ENCODE assay signal across 7 mouse cellular contexts in genomic region chr4:132757633-132758351, GRCm38 (mm10). TPM values are rescaled to one million over a fixed set of nuclear protein-coding genes. Genes with fewer than 3 reads are reported as not detected.
DNase-seq lines count a peak whose midpoint lies in the region; ATAC-seq and TF ChIP-seq lines count a peak whose summit lies in the region.

No protein-coding gene starts in this region.

- H3K27me3 ChIP-seq in intestine, embryonic 15.5 days (replicated peaks): no peaks in the 10 kb centered on the region
- H3K27me3 ChIP-seq in intestine, embryonic 16.5 days (replicated peaks; ENCODE audit: control insufficient read depth, insufficient read depth, low read length): no peaks in the 10 kb centered on the region
- H3K27me3 ChIP-seq in midbrain, embryonic 11.5 days (ENCODE audit: control insufficient read depth, insufficient read depth, low read length): peaks cover 7% of the 10 kb centered on the region; the same call in 1 of the 2 replicates
- H3K27me3 ChIP-seq in midbrain, embryonic 14.5 days (ENCODE audit: control insufficient read depth, insufficient read depth, low read length): peaks cover 9% of the 10 kb centered on the region; the same call in 1 of the 2 replicates
- peaks cover 9% of the 10 kb centered on the region; the same call in 1 of the 2 replicates for H3K27me3 ChIP-seq in embryonic facial prominence, embryonic 15.5 days
- peaks cover 4% of the 10 kb centered on the region; the same call in 1 of the 2 replicates for H3K27me3 ChIP-seq in stomach, embryonic 16.5 days (ENCODE audit: control insufficient read depth, insufficient read depth, low read length)
- no peaks in the 10 kb centered on the region; the same call in 1 of the 2 replicates for H3K27me3 ChIP-seq in thymus, adult 2 months (ENCODE audit: control insufficient read depth, insufficient read depth, low read length)

- WGBS in intestine, embryonic 15.5 days: 83% methylated on average over 7 of the region's 7 CpGs
- 81% methylated on average over 7 of the region's 7 CpGs for WGBS in intestine, embryonic 16.5 days
- WGBS in midbrain, embryonic 11.5 days: 90% methylated on average over 7 of the region's 7 CpGs
- 87% methylated on average over 7 of the region's 7 CpGs for WGBS in midbrain, embryonic 14.5 days
- WGBS in embryonic facial prominence, embryonic 15.5 days: 77% methylated on average over 7 of the region's 7 CpGs
- 79% methylated on average over 7 of the region's 7 CpGs for WGBS in stomach, embryonic 16.5 days
- 84% methylated on average over 7 of the region's 7 CpGs for WGBS in thymus, adult 2 months

- H3K4me1 ChIP-seq in intestine, embryonic 15.5 days (replicated peaks): 0 out of 2 replicates have a peak, but pooled peaks cover 3% of the 10 kb centered on the region
- H3K4me1 ChIP-seq in intestine, embryonic 16.5 days (ENCODE audit: control insufficient read depth, insufficient read depth, low read length): peaks cover 8% of the 10 kb centered on the region
- H3K4me1 ChIP-seq in midbrain, embryonic 11.5 days (ENCODE audit: control insufficient read depth, insufficient read depth, low read length): peaks cover 4% of the 10 kb centered on the region
- H3K4me1 ChIP-seq in midbrain, embryonic 14.5 days (ENCODE audit: control insufficient read depth, insufficient read depth, low read length): 0 out of 2 replicates have a peak, but pooled peaks cover 8% of the 10 kb centered on the region
- H3K4me1 ChIP-seq in embryonic facial prominence, embryonic 15.5 days: peaks cover 11% of the 10 kb centered on the region; the same call in 1 of the 2 replicates
- H3K4me1 ChIP-seq in stomach, embryonic 16.5 days (ENCODE audit: control insufficient read depth, insufficient read depth, low read length): no peaks in the 10 kb centered on the region; the same call in 1 of the 2 replicates
- peaks cover 4% of the 10 kb centered on the region; the same call in 1 of the 2 replicates for H3K4me1 ChIP-seq in thymus, adult 2 months (replicated peaks; ENCODE audit: control insufficient read depth, insufficient read depth, low read length)

- H3K4me3 ChIP-seq in intestine, embryonic 15.5 days (replicated peaks): no peak overlapping the region
- H3K4me3 ChIP-seq in intestine, embryonic 16.5 days (ENCODE audit: low read length): no peak overlapping the region
- no peak overlapping the region for H3K4me3 ChIP-seq in midbrain, embryonic 11.5 days (ENCODE audit: low read depth, low read length)
- no peak overlapping the region for H3K4me3 ChIP-seq in midbrain, embryonic 14.5 days (replicated peaks; ENCODE audit: low read depth, low read length)
- H3K4me3 ChIP-seq in embryonic facial prominence, embryonic 15.5 days (replicated peaks): no peak overlapping the region
- no peak overlapping the region for H3K4me3 ChIP-seq in stomach, embryonic 16.5 days (replicated peaks; ENCODE audit: low read length)
- H3K4me3 ChIP-seq in thymus, adult 2 months (ENCODE audit: control insufficient read depth, insufficient read depth, low read length): no peak overlapping the region

- peak; percentile 86 for DNase-seq in midbrain, embryonic 11.5 days (ENCODE audit: low spot score, missing footprints)
- DNase-seq in midbrain, embryonic 14.5 days: no peak
- DNase-seq in thymus, adult 2 months: no peak

- no peak for TF ChIP-seq POLR2A in thymus, adult 2 months (IDR thresholded peaks at IDR 0.05; ENCODE audit: control insufficient read depth, extremely low read depth, insufficient read depth, low read length, poor library complexity)

- TF ChIP-seq CTCF in thymus, adult 2 months (IDR thresholded peaks at IDR 0.05; ENCODE audit: borderline replicate concordance, control insufficient read depth, extremely low read depth, insufficient read depth, low read length, poor library complexity): no peak

- H3K9ac ChIP-seq in intestine, embryonic 15.5 days: no peak overlapping the region
- H3K9ac ChIP-seq in intestine, embryonic 16.5 days (ENCODE audit: low read depth, low read length): no peak overlapping the region
- H3K9ac ChIP-seq in midbrain, embryonic 11.5 days (ENCODE audit: low read length): no peak overlapping the region
- H3K9ac ChIP-seq in midbrain, embryonic 14.5 days (replicated peaks; ENCODE audit: low read length): no peak overlapping the region
- no peak overlapping the region for H3K9ac ChIP-seq in embryonic facial prominence, embryonic 15.5 days
- no peak overlapping the region for H3K9ac ChIP-seq in stomach, embryonic 16.5 days (ENCODE audit: low read length)

- no peak for ATAC-seq in intestine, embryonic 15.5 days
- ATAC-seq in intestine, embryonic 16.5 days: no peak
- ATAC-seq in midbrain, embryonic 11.5 days (ENCODE audit: low FRiP score): no peak
- ATAC-seq in midbrain, embryonic 14.5 days (ENCODE audit: low FRiP score, low TSS enrichment): no peak
- ATAC-seq in embryonic facial prominence, embryonic 15.5 days (ENCODE audit: insufficient number of reproducible peaks, low FRiP score, low TSS enrichment, low read depth): no peak
- no peak for ATAC-seq in stomach, embryonic 16.5 days (ENCODE audit: insufficient read depth, low FRiP score)

- H3K36me3 ChIP-seq in intestine, embryonic 15.5 days: no peaks in the 10 kb centered on the region
- H3K36me3 ChIP-seq in intestine, embryonic 16.5 days (ENCODE audit: control insufficient read depth, insufficient read depth, low read length): no peaks in the 10 kb centered on the region
- no peaks in the 10 kb centered on the region for H3K36me3 ChIP-seq in midbrain, embryonic 11.5 days (ENCODE audit: control insufficient read depth, insufficient read depth, low read length)
- H3K36me3 ChIP-seq in midbrain, embryonic 14.5 days (ENCODE audit: control insufficient read depth, insufficient read depth, low read length): no peaks in the 10 kb centered on the region
- H3K36me3 ChIP-seq in embryonic facial prominence, embryonic 15.5 days: no peaks in the 10 kb centered on the region
- no peaks in the 10 kb centered on the region for H3K36me3 ChIP-seq in stomach, embryonic 16.5 days (ENCODE audit: control insufficient read depth, insufficient read depth, low read length)
- no peaks in the 10 kb centered on the region for H3K36me3 ChIP-seq in thymus, adult 2 months (ENCODE audit: control insufficient read depth, insufficient read depth, low read length)

- no peaks in the 10 kb centered on the region for H3K9me3 ChIP-seq in intestine, embryonic 15.5 days
- H3K9me3 ChIP-seq in intestine, embryonic 16.5 days (ENCODE audit: control insufficient read depth, low read length): no peaks in the 10 kb centered on the region
- H3K9me3 ChIP-seq in midbrain, embryonic 11.5 days (ENCODE audit: control insufficient read depth, low read length): no peaks in the 10 kb centered on the region
- no peaks in the 10 kb centered on the region for H3K9me3 ChIP-seq in midbrain, embryonic 14.5 days (ENCODE audit: control insufficient read depth, low read length)
- H3K9me3 ChIP-seq in embryonic facial prominence, embryonic 15.5 days (replicated peaks): no peaks in the 10 kb centered on the region
- no peaks in the 10 kb centered on the region for H3K9me3 ChIP-seq in stomach, embryonic 16.5 days (replicated peaks; ENCODE audit: control insufficient read depth, low read length)

- H3K27ac ChIP-seq in intestine, embryonic 15.5 days: no peak overlapping the region
- H3K27ac ChIP-seq in intestine, embryonic 16.5 days (ENCODE audit: low read length): no peak overlapping the region
- H3K27ac ChIP-seq in midbrain, embryonic 11.5 days (ENCODE audit: low read depth, low read length): no peak overlapping the region
- H3K27ac ChIP-seq in midbrain, embryonic 14.5 days (replicated peaks; ENCODE audit: low read depth, low read length): no peak overlapping the region
- H3K27ac ChIP-seq in embryonic facial prominence, embryonic 15.5 days (replicated peaks): no peak overlapping the region
- H3K27ac ChIP-seq in stomach, embryonic 16.5 days (ENCODE audit: low read length): no peak overlapping the region
- no peak overlapping the region for H3K27ac ChIP-seq in thymus, adult 2 months (ENCODE audit: control insufficient read depth, insufficient read depth, low read length)

- peak overlapping the region; percentile 96; the same call in 1 of the 2 replicates for H3K4me2 ChIP-seq in intestine, embryonic 15.5 days (replicated peaks)
- no peak overlapping the region for H3K4me2 ChIP-seq in intestine, embryonic 16.5 days (ENCODE audit: low read depth, low read length)
- H3K4me2 ChIP-seq in midbrain, embryonic 11.5 days: no peak overlapping the region
- no peak overlapping the region for H3K4me2 ChIP-seq in midbrain, embryonic 14.5 days (ENCODE audit: low read length)
- H3K4me2 ChIP-seq in embryonic facial prominence, embryonic 15.5 days (replicated peaks): peak overlapping the region; percentile 92; the same call in 1 of the 2 replicates
- H3K4me2 ChIP-seq in stomach, embryonic 16.5 days (ENCODE audit: low read depth, low read length): peak overlapping the region; percentile 99

RNA-seq across cellular contexts. Expression of gene Smpdl3b, which starts 0.7 kb away (rescaled TPM):
- polyA plus RNA-seq in intestine, embryonic 15.5 days (2015; fragmentation: Nextera tagmentation; extraction: Ambion mirVana): 5.7 TPM in 2 replicates
- polyA plus RNA-seq in intestine, embryonic 16.5 days (2015; fragmentation: Nextera tagmentation; extraction: Ambion mirVana): 5.1 and 6.0 TPM in 2 replicates
- polyA plus RNA-seq in midbrain, embryonic 11.5 days (2014; fragmentation: Nextera tagmentation; extraction: Ambion mirVana): 2.1 and 2.4 TPM in 2 replicates
- 0.35 and 0.54 TPM in 2 replicates for polyA plus RNA-seq in midbrain, embryonic 14.5 days (2014; fragmentation: Nextera tagmentation; extraction: Ambion mirVana)
- polyA plus RNA-seq in embryonic facial prominence, embryonic 15.5 days (2015; fragmentation: Nextera tagmentation; extraction: Ambion mirVana): 5.7 and 6.6 TPM in 2 replicates
- polyA plus RNA-seq in stomach, embryonic 16.5 days (2015; fragmentation: Nextera tagmentation; extraction: Ambion mirVana): 5.3 and 6.3 TPM in 2 replicates
- 1.5 and 2.3 TPM in 2 replicates for polyA plus RNA-seq in thymus, adult 2 months (2012; rRNA removed)

RNA-seq across cellular contexts. Expression of gene Rpa2, which starts 10.3 kb away (rescaled TPM):
- 85.5 and 88.1 TPM in 2 replicates for polyA plus RNA-seq in intestine, embryonic 15.5 days (2015; fragmentation: Nextera tagmentation; extraction: Ambion mirVana)
- 66.7 and 76.0 TPM in 2 replicates for polyA plus RNA-seq in intestine, embryonic 16.5 days (2015; fragmentation: Nextera tagmentation; extraction: Ambion mirVana)
- 164 TPM in 2 replicates for polyA plus RNA-seq in midbrain, embryonic 11.5 days (2014; fragmentation: Nextera tagmentation; extraction: Ambion mirVana)
- 34.1 and 38.1 TPM in 2 replicates for polyA plus RNA-seq in midbrain, embryonic 14.5 days (2014; fragmentation: Nextera tagmentation; extraction: Ambion mirVana)
- polyA plus RNA-seq in embryonic facial prominence, embryonic 15.5 days (2015; fragmentation: Nextera tagmentation; extraction: Ambion mirVana): 94.7 and 95.3 TPM in 2 replicates
- 67.0 and 75.3 TPM in 2 replicates for polyA plus RNA-seq in stomach, embryonic 16.5 days (2015; fragmentation: Nextera tagmentation; extraction: Ambion mirVana)
- 52.5 and 61.4 TPM in 2 replicates for polyA plus RNA-seq in thymus, adult 2 months (2012; rRNA removed)

RNA-seq across cellular contexts. Expression of gene Xkr8, which starts 25.4 kb away (rescaled TPM):
- 4.0 TPM in 2 replicates for polyA plus RNA-seq in intestine, embryonic 15.5 days (2015; fragmentation: Nextera tagmentation; extraction: Ambion mirVana)
- 3.3 and 3.4 TPM in 2 replicates for polyA plus RNA-seq in intestine, embryonic 16.5 days (2015; fragmentation: Nextera tagmentation; extraction: Ambion mirVana)
- polyA plus RNA-seq in midbrain, embryonic 11.5 days (2014; fragmentation: Nextera tagmentation; extraction: Ambion mirVana): 3.5 and 4.5 TPM in 2 replicates
- 5.2 and 5.6 TPM in 2 replicates for polyA plus RNA-seq in midbrain, embryonic 14.5 days (2014; fragmentation: Nextera tagmentation; extraction: Ambion mirVana)
- 5.7 and 6.6 TPM in 2 replicates for polyA plus RNA-seq in embryonic facial prominence, embryonic 15.5 days (2015; fragmentation: Nextera tagmentation; extraction: Ambion mirVana)
- polyA plus RNA-seq in stomach, embryonic 16.5 days (2015; fragmentation: Nextera tagmentation; extraction: Ambion mirVana): 4.9 and 6.0 TPM in 2 replicates
- 4.4 and 7.5 TPM in 2 replicates for polyA plus RNA-seq in thymus, adult 2 months (2012; rRNA removed)

RNA-seq across cellular contexts. Expression of gene Themis2, which starts 38.4 kb away (rescaled TPM):
- 1.7 and 2.0 TPM in 2 replicates for polyA plus RNA-seq in intestine, embryonic 15.5 days (2015; fragmentation: Nextera tagmentation; extraction: Ambion mirVana)
- 1.7 TPM in 2 replicates for polyA plus RNA-seq in intestine, embryonic 16.5 days (2015; fragmentation: Nextera tagmentation; extraction: Ambion mirVana)
- 1.1 TPM in 2 replicates for polyA plus RNA-seq in midbrain, embryonic 11.5 days (2014; fragmentation: Nextera tagmentation; extraction: Ambion mirVana)
- polyA plus RNA-seq in midbrain, embryonic 14.5 days (2014; fragmentation: Nextera tagmentation; extraction: Ambion mirVana): 0.09 and 1.6 TPM in 2 replicates
- 1.4 and 2.2 TPM in 2 replicates for polyA plus RNA-seq in embryonic facial prominence, embryonic 15.5 days (2015; fragmentation: Nextera tagmentation; extraction: Ambion mirVana)
- polyA plus RNA-seq in stomach, embryonic 16.5 days (2015; fragmentation: Nextera tagmentation; extraction: Ambion mirVana): 1.4 and 1.8 TPM in 2 replicates
- 9.9 and 11.4 TPM in 2 replicates for polyA plus RNA-seq in thymus, adult 2 months (2012; rRNA removed)

Comparison
In these comparisons a context has a peak if more than half of its experiments do, and no peak if none do; other contexts are left out.
1. H3K4me2 ChIP-seq: peak in intestine, embryonic 15.5 days (single experiment), embryonic facial prominence, embryonic 15.5 days (single experiment) and stomach, embryonic 16.5 days (single experiment); none in intestine, embryonic 16.5 days (single experiment), midbrain, embryonic 11.5 days (single experiment) and midbrain, embryonic 14.5 days (single experiment).